Mouse (Mus musculus) neural tube, embryonic 11.5 days (tissue): ENCODE measurements around the gene Neurod1. TPM values are rescaled to one million over a fixed set of nuclear protein-coding genes. Genes with fewer than 3 reads are reported as not detected.

Experiments used
- ATAC-seq: fragments of 200-750 bp; cut with Nextera tagmentation; 2 replicates; pipeline ENCODE4 v1.8.0; 2017; ENCODE audit warnings: moderate number of reproducible peaks, mild to moderate bottlenecking, moderate TSS enrichment, moderate library complexity; ENCODE audit not compliant: insufficient read depth, low FRiP score, low TSS enrichment
- DNase-seq: peaks from one replicate; pipeline ENCODE4 v3.0.0-alpha.2; 2015; ENCODE audit warnings: low spot score
- H3K27ac ChIP-seq: fragments of 300-500 bp; sonication (generic); 2 replicates; pipeline ENCODE4 v1.5.1; 2014; ENCODE audit warnings: low read depth, mild to moderate bottlenecking, low read length
- H3K27me3 ChIP-seq: fragments of 300-500 bp; sonication (generic); 2 replicates; pipeline ENCODE4 v1.6.1; 2014; ENCODE audit warnings: mild to moderate bottlenecking, low read length, mixed read lengths; ENCODE audit not compliant: control insufficient read depth, insufficient read depth
- H3K36me3 ChIP-seq: fragments of 300-500 bp; sonication (generic); 2 replicates; pipeline ENCODE4 v1.6.1; 2014; ENCODE audit warnings: mild to moderate bottlenecking, low read length, moderate library complexity, mixed read lengths; ENCODE audit not compliant: control insufficient read depth, insufficient read depth
- H3K4me1 ChIP-seq: fragments of 300-500 bp; sonication (generic); 2 replicates; pipeline ENCODE4 v1.6.1; 2014; ENCODE audit warnings: low read length, mixed read lengths; ENCODE audit not compliant: control insufficient read depth, insufficient read depth
- H3K4me2 ChIP-seq: fragments of 300-500 bp; sonication (generic); 2 replicates; pipeline ENCODE4 v1.6.1; 2014; ENCODE audit warnings: low read depth, mild to moderate bottlenecking, moderate library complexity
- H3K4me3 ChIP-seq: fragments of 300-500 bp; sonication (generic); 2 replicates; pipeline ENCODE4 v1.5.1; 2014; ENCODE audit warnings: low read depth, low read length
- H3K9ac ChIP-seq: fragments of 300-500 bp; sonication (generic); 2 replicates; pipeline ENCODE4 v1.6.1; 2014; ENCODE audit warnings: mild to moderate bottlenecking, low read length
- H3K9me3 ChIP-seq: fragments of 300-500 bp; sonication (generic); 2 replicates; pipeline ENCODE4 v1.6.1; 2016; ENCODE audit warnings: low read length; ENCODE audit not compliant: control insufficient read depth
- WGBS: fragments of 180-500 bp; shearing (Covaris S2); extraction: QIAGEN DNeasy Blood & Tissue Kit; methylation state at CpG from one replicate; pipeline ENCODE4 v1.1.7; 2014; 5-methylcytosine and 5-hydroxymethylcytosine counted together
- polyA plus RNA-seq: library from polyadenylated mRNA; unstranded; fragments of >200 nt; fragmentation: Nextera tagmentation; extraction: Ambion mirVana; gene quantifications from 2 replicates; pipeline ENCODE4 v1.2.1, GENCODE M21; 2014

Gene Neurod1
- 31.8 and 44.8 TPM in 2 replicates for polyA plus RNA-seq

- Histone ChIP-seq H3K9ac (no peak within 1 kb of the TSS; the same call in 1 of the 2 replicates), H3K27ac (peak within 1 kb of the TSS; percentile 51), H3K4me2 (peak within 1 kb of the TSS; percentile 37), H3K27me3 (peaks cover 55% of the 10 kb centered on the region), H3K4me3 (peak within 1 kb of the TSS; percentile 38), H3K4me1 (peaks cover 14% of the 10 kb centered on the region), H3K9me3 (no peaks in the 10 kb centered on the region), H3K36me3 (no peaks in the 10 kb centered on the region)
- DNase-seq (peak; percentile 87), ATAC-seq (peak; percentile 87)
- WGBS = under 1% methylated on average over 38 of the region's 42 CpGs
These were observed at the start of gene Neurod1, which contains the start of gene Cerkl for GRCm38 (mm10) chr2:79456575-79457349. Neurod1 (minus strand) TSS chr2:79456751. Cerkl (minus strand) TSS chr2:79456785.

GRCm38 (mm10) chr2:79498990-79499755 lies 42.6 kb upstream of the Neurod1 start:
- H3K4me1 ChIP-seq = no peaks in the 10 kb centered on the region
- no peak overlapping the region for H3K4me3 ChIP-seq
- no peak overlapping the region for H3K27ac ChIP-seq
- H3K9me3 ChIP-seq = no peaks in the 10 kb centered on the region
- H3K4me2 ChIP-seq = no peak overlapping the region
- H3K36me3 ChIP-seq = no peaks in the 10 kb centered on the region
- no peak overlapping the region for H3K9ac ChIP-seq
- DNase-seq (peak; percentile 81), ATAC-seq (peak; percentile 72)
- 27% methylated on average over 10 of the region's 10 CpGs for whole genome bisulfite sequencing
- H3K27me3 ChIP-seq = no peaks in the 10 kb centered on the region

GRCm38 (mm10) chr2:79485127-79485526 lies 28.6 kb upstream of the Neurod1 start:
- no peak overlapping the region for H3K4me3 ChIP-seq
- no peaks in the 10 kb centered on the region for H3K9me3 ChIP-seq
- H3K9ac ChIP-seq = no peak overlapping the region
- no peaks in the 10 kb centered on the region for H3K36me3 ChIP-seq
- ATAC-seq = no peak
- H3K27ac ChIP-seq = no peak overlapping the region
- H3K4me2 ChIP-seq = no peak overlapping the region
- DNase-seq = no peak
- H3K27me3 ChIP-seq = no peaks in the 10 kb centered on the region
- no peaks in the 10 kb centered on the region for H3K4me1 ChIP-seq
- WGBS = 58% methylated on average over 3 of the region's 3 CpGs

- H3K27me3 ChIP-seq = no peaks in the 10 kb centered on the region
- H3K9me3 ChIP-seq = no peaks in the 10 kb centered on the region
- H3K4me3 ChIP-seq = no peak overlapping the region
- DNase-seq (no peak), ATAC-seq (no peak)
- no peaks in the 10 kb centered on the region for H3K4me1 ChIP-seq
- H3K9ac ChIP-seq = no peak overlapping the region
- no peak overlapping the region for H3K4me2 ChIP-seq
- 76% methylated on average over 2 of the region's 2 CpGs for WGBS
- H3K27ac ChIP-seq = no peak overlapping the region
- no peaks in the 10 kb centered on the region for H3K36me3 ChIP-seq
These were observed 26.0 kb upstream of the Neurod1 start for GRCm38 (mm10) chr2:79482511-79482910.

- DNase-seq = no peak
- H3K27me3 ChIP-seq = peaks cover 28% of the 10 kb centered on the region
- H3K4me2 ChIP-seq = no peak overlapping the region
- no peaks in the 10 kb centered on the region for H3K9me3 ChIP-seq
- peaks cover 12% of the 10 kb centered on the region for H3K4me1 ChIP-seq
- no peak for ATAC-seq
- H3K9ac ChIP-seq = no peak overlapping the region
- H3K36me3 ChIP-seq = no peaks in the 10 kb centered on the region
- H3K4me3 ChIP-seq = no peak overlapping the region
- H3K27ac ChIP-seq = no peak overlapping the region
- WGBS = 92% methylated on average over 4 of the region's 4 CpGs
These were observed 5.9 kb upstream of the Neurod1 start for GRCm38 (mm10) chr2:79462411-79462810.

GRCm38 (mm10) chr2:79461861-79462260 lies 5.3 kb upstream of the Neurod1 start:
- DNase-seq (no peak), ATAC-seq (no peak)
- Histone ChIP-seq H3K4me1 (peaks cover 12% of the 10 kb centered on the region), H3K4me3 (no peak overlapping the region), H3K9ac (no peak overlapping the region), H3K27me3 (peaks cover 30% of the 10 kb centered on the region), H3K36me3 (no peaks in the 10 kb centered on the region), H3K4me2 (no peak overlapping the region), H3K9me3 (no peaks in the 10 kb centered on the region), H3K27ac (no peak overlapping the region)
- WGBS = 84% methylated on average over 2 of the region's 2 CpGs

GRCm38 (mm10) chr2:79460586-79460985 lies 4.0 kb upstream of the Neurod1 start:
- Histone ChIP-seq H3K27me3 (peaks cover 39% of the 10 kb centered on the region), H3K9ac (no peak overlapping the region), H3K9me3 (no peaks in the 10 kb centered on the region), H3K4me3 (no peak overlapping the region), H3K36me3 (no peaks in the 10 kb centered on the region), H3K4me2 (no peak overlapping the region), H3K27ac (no peak overlapping the region), H3K4me1 (peaks cover 12% of the 10 kb centered on the region)
- 6% methylated on average over 2 of the region's 2 CpGs for WGBS
- ATAC-seq (no peak), DNase-seq (peak; percentile 12)

GRCm38 (mm10) chr2:79460107-79460506 lies 3.6 kb upstream of the Neurod1 start:
- DNase-seq = no peak
- H3K9ac ChIP-seq = no peak overlapping the region
- H3K4me3 ChIP-seq = no peak overlapping the region
- 9% methylated on average over 14 of the region's 14 CpGs for WGBS
- H3K4me1 ChIP-seq = peaks cover 12% of the 10 kb centered on the region
- peak overlapping the region; percentile 42; the same call in 1 of the 2 replicates for H3K27ac ChIP-seq
- no peak for ATAC-seq
- peak overlapping the region; percentile 38 for H3K4me2 ChIP-seq
- H3K36me3 ChIP-seq = no peaks in the 10 kb centered on the region
- H3K27me3 ChIP-seq = peaks cover 42% of the 10 kb centered on the region
- H3K9me3 ChIP-seq = no peaks in the 10 kb centered on the region
